Mouse (Mus musculus) skeletal muscle tissue, adult 2 months (tissue): ENCODE results near the gene B4galt5.
A peak's percentile ranks its signal among the peaks of the same experiment; 100 is the strongest.

Experiments used
- DNase-seq: peaks from one replicate; pipeline ENCODE4 v3.0.0-alpha.2; 2012; ENCODE audit warnings: low read depth, low spot score

Gene B4galt5

GRCm38 (mm10) chr2:167333450-167333849, 15.5 kb downstream of the B4galt5 start:
- DNase-seq, result no peak

GRCm38 (mm10) chr2:167332336-167332987, 16.5 kb downstream of the B4galt5 start:
- no peak for DNase-seq

GRCm38 (mm10) chr2:167331432-167331921, 17.5 kb downstream of the B4galt5 start:
- DNase-seq, result no peak

- peak; percentile 79 for DNase-seq
These were observed 18.4 kb downstream of the B4galt5 start for GRCm38 (mm10) chr2:167330581-167330980.

- DNase-seq, result no peak
These were observed 19.3 kb downstream of the B4galt5 start for GRCm38 (mm10) chr2:167329478-167330262.

- DNase-seq, result no peak
These were observed 20.6 kb downstream of the B4galt5 start for GRCm38 (mm10) chr2:167328340-167328739.

- no peak for DNase-seq
These were observed 22.4 kb downstream of the B4galt5 start for GRCm38 (mm10) chr2:167326582-167326981.

- no peak for DNase-seq
These were observed 24.6 kb downstream of the B4galt5 start for GRCm38 (mm10) chr2:167324151-167324930.

GRCm38 (mm10) chr2:167323116-167323515, 25.9 kb downstream of the B4galt5 start:
- no peak for DNase-seq

GRCm38 (mm10) chr2:167321372-167321771, 27.6 kb downstream of the B4galt5 start:
- DNase-seq, result no peak

- peak; percentile 78 for DNase-seq
These were observed 30.0 kb downstream of the B4galt5 start for GRCm38 (mm10) chr2:167318981-167319380.

GRCm38 (mm10) chr2:167316724-167317187, 32.2 kb downstream of the B4galt5 start:
- DNase-seq, result no peak

GRCm38 (mm10) chr2:167314491-167314890, 34.5 kb downstream of the B4galt5 start:
- no peak for DNase-seq

GRCm38 (mm10) chr2:167313501-167314326, 35.3 kb downstream of the B4galt5 start:
- peak; percentile 66 for DNase-seq

GRCm38 (mm10) chr2:167310121-167310520, 38.9 kb downstream of the B4galt5 start:
- no peak for DNase-seq

- DNase-seq, result peak; percentile 46
These were observed 39.7 kb downstream of the B4galt5 start for GRCm38 (mm10) chr2:167309286-167309685.

- DNase-seq, result no peak
These were observed 41.3 kb downstream of the B4galt5 start for GRCm38 (mm10) chr2:167307716-167308115.

- DNase-seq, result no peak
These were observed 42.1 kb downstream of the B4galt5 start for GRCm38 (mm10) chr2:167306626-167307541.

- no peak for DNase-seq
These were observed 42.7 kb downstream of the B4galt5 start for GRCm38 (mm10) chr2:167306273-167306594.
